8 mouse cellular contexts compared by ENCODE assay signal in the genomic region with DNA sequence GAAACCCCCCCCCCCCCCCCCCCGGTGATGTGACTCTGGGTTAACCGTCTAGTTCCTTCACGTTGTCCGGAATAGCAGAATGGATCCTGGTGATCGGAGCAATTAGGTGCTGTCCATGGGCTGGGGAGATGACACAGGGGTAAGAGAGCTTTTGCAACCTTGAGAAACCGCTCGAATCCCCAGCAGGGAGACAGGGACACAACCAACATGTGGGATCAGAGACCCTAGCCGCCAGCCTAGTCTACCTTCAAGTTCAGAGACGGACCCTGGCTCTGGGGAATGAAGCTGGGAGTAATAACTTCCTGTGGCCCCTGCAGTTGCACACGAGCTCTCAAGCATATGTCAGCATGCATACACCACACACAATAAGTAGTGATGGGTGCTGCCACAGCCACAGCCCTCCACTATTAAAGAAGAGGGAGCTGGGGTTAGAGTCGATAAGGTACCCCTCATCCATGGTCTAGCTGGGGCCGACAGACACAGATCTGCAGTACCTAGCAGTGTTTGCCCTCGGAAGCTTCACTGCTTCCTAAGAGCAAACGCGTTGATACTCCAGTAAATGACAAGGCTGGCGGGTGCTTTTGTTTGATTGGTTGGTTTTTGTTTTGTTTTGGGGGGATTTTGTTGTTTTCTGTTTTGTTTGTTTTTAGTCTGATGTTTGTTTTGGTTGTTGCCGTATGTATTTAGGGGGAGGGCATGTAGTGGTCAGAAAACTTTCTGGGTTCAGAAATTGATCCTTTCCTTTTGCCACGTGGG. TPM values are rescaled to one million over a fixed set of nuclear protein-coding genes. Genes with fewer than 3 reads are reported as not detected.
A peak's percentile ranks its signal among the peaks of the same experiment; 100 is the strongest.
DNase-seq lines count a peak whose midpoint lies in the region; ATAC-seq and TF ChIP-seq lines count a peak whose summit lies in the region.

No protein-coding gene starts in this region.

- intact Hi-C loops in heart, postnatal 25 days (cut with DNase I), result no loop called here

- TF ChIP-seq CTCF in cortical plate, adult 2 months (IDR thresholded peaks at IDR 0.05; ENCODE audit: extremely low read depth, insufficient read depth, low read length), result no peak

- no peak overlapping the region for H3K27ac ChIP-seq in heart, embryonic 12.5 days (ENCODE audit: poor library complexity, severe bottlenecking)
- no peak overlapping the region for H3K27ac ChIP-seq in cortical plate, adult 2 months (ENCODE audit: insufficient read depth, low read length)

- H3K27me3 ChIP-seq in heart, embryonic 12.5 days (replicated peaks), result 0 out of 2 replicates have a peak, but pooled peaks cover 6% of the 10 kb centered on the region

- H3K4me2 ChIP-seq in heart, embryonic 12.5 days, result peak overlapping the region; percentile 92

- peaks cover 7% of the 10 kb centered on the region for H3K4me1 ChIP-seq in heart, embryonic 12.5 days (replicated peaks)
- H3K4me1 ChIP-seq in cortical plate, adult 2 months (ENCODE audit: control insufficient read depth, insufficient read depth, low read length), result 0 out of 2 replicates have a peak, but pooled peaks cover 1% of the 10 kb centered on the region

- H3K4me3 ChIP-seq in heart, embryonic 12.5 days, result peak overlapping the region; percentile 70
- H3K4me3 ChIP-seq in cortical plate, adult 2 months (ENCODE audit: insufficient read depth, low read length), result peak overlapping the region; percentile 60

- no peak for TF ChIP-seq POLR2A in cortical plate, adult 2 months (IDR thresholded peaks at IDR 0.05; ENCODE audit: extremely low read depth, insufficient read depth, low read length)

- 22% methylated on average over 18 of the region's 18 CpGs for WGBS in heart, embryonic 12.5 days

- H3K36me3 ChIP-seq in heart, embryonic 12.5 days, result 0 out of 2 replicates have a peak, but pooled peaks cover 3% of the 10 kb centered on the region

- H3K9ac ChIP-seq in heart, embryonic 12.5 days, result peak overlapping the region; percentile 79

- 0 out of 2 replicates have a peak, but pooled peaks have one; percentile 15 for ATAC-seq in heart, embryonic 12.5 days (ENCODE audit: insufficient number of reproducible peaks, low FRiP score)

- no peaks in the 10 kb centered on the region for H3K9me3 ChIP-seq in heart, embryonic 12.5 days (replicated peaks)

- no peak for DNase-seq in heart, postnatal 25 days (ENCODE audit: low spot score)
- peak; percentile 64 for DNase-seq in A20 (ENCODE audit: low read depth, low spot score)
- DNase-seq in induced T-regulatory cell, adult 2 months (ENCODE audit: low read depth), result peak; percentile 37
- DNase-seq in neural tube, embryonic 10.5 days (ENCODE audit: extremely low spot score, low spot score), result peak; percentile 25
- DNase-seq in adrenal gland, postnatal 14 days, result no peak
- DNase-seq in adrenal gland, postnatal 10 days, result no peak

RNA-seq across cellular contexts. Expression of a gene that starts 11.8 kb away (rescaled TPM):
- polyA plus RNA-seq in heart, embryonic 12.5 days (2016; fragmentation: Nextera tagmentation; extraction: Ambion mirVana), result 36.9 and 40.9 TPM in 2 replicates
- 1 to 10 TPM; 8.8 to 8.9 TPM for total RNA-seq in heart, postnatal 25 days (2021)
- polyA plus RNA-seq in cortical plate, adult 2 months (2012; rRNA removed), result 79.9 and 82.6 TPM in 2 replicates
- 24.9 and 26.4 TPM in 2 replicates for total RNA-seq in adrenal gland, postnatal 14 days (2021)
- 10 to 100 TPM; 24.5 to 27.5 TPM for total RNA-seq in adrenal gland, postnatal 10 days (2021)

RNA-seq across cellular contexts. Expression of a gene that starts 33.4 kb away (rescaled TPM):
- 245 and 251 TPM in 2 replicates for polyA plus RNA-seq in heart, embryonic 12.5 days (2016; fragmentation: Nextera tagmentation; extraction: Ambion mirVana)
- 100 to 1,000 TPM; 172 to 177 TPM for total RNA-seq in heart, postnatal 25 days (2021)
- 416 and 433 TPM in 2 replicates for polyA plus RNA-seq in cortical plate, adult 2 months (2012; rRNA removed)
- total RNA-seq in adrenal gland, postnatal 14 days (2021), result 136 TPM in 2 replicates
- total RNA-seq in adrenal gland, postnatal 10 days (2021), result 100 to 1,000 TPM; 164 to 186 TPM

RNA-seq across cellular contexts. Expression of a gene that starts 36.7 kb away (rescaled TPM):
- polyA plus RNA-seq in heart, embryonic 12.5 days (2016; fragmentation: Nextera tagmentation; extraction: Ambion mirVana), result 21.4 and 21.6 TPM in 2 replicates
- total RNA-seq in heart, postnatal 25 days (2021), result 1 to 10 TPM; 2.7 to 2.8 TPM
- 22.7 and 29.9 TPM in 2 replicates for polyA plus RNA-seq in cortical plate, adult 2 months (2012; rRNA removed)
- total RNA-seq in adrenal gland, postnatal 14 days (2021), result 3.3 and 5.6 TPM in 2 replicates
- total RNA-seq in adrenal gland, postnatal 10 days (2021), result 1 to 10 TPM; 6.7 to 8.3 TPM

RNA-seq across cellular contexts. Expression of a gene that starts 46.7 kb away (rescaled TPM):
- polyA plus RNA-seq in heart, embryonic 12.5 days (2016; fragmentation: Nextera tagmentation; extraction: Ambion mirVana), result 1.9 and 2.1 TPM in 2 replicates
- 10 to 100 TPM in 1 of 2 experiments, 1 to 10 TPM in 1; 8.9 to 10.4 TPM for total RNA-seq in heart, postnatal 25 days (2021)
- 0.21 and 0.33 TPM in 2 replicates for polyA plus RNA-seq in cortical plate, adult 2 months (2012; rRNA removed)
- 13.5 and 14.7 TPM in 2 replicates for total RNA-seq in adrenal gland, postnatal 14 days (2021)
- total RNA-seq in adrenal gland, postnatal 10 days (2021), result 10 to 100 TPM; 10.7 to 13.6 TPM

Comparison
In these comparisons a context has a peak if more than half of its experiments do, and no peak if none do; other contexts are left out.
1. DNase-seq: peak in A20 (single experiment), induced T-regulatory cell, adult 2 months (single experiment) and neural tube, embryonic 10.5 days (single experiment); none in heart, postnatal 25 days (single experiment), adrenal gland, postnatal 14 days (single experiment) and adrenal gland, postnatal 10 days (single experiment).